Mouse (Mus musculus) testis, adult 2 months (tissue): ENCODE data around the gene Bckdk. TPM values are rescaled to one million over a fixed set of nuclear protein-coding genes. Genes with fewer than 3 reads are reported as not detected.

Source experiments
- H3K27ac ChIP-seq: fragments of 200-500 bp; 2 replicates; pipeline ENCODE4 v1.5.1; 2012; ENCODE audit warnings: low read depth, low read length; ENCODE audit not compliant: control insufficient read depth, insufficient read depth
- H3K27me3 ChIP-seq: fragments of 200-500 bp; 2 replicates; pipeline ENCODE4 v1.6.1; 2012; ENCODE audit warnings: mild to moderate bottlenecking, low read length, moderate library complexity; ENCODE audit not compliant: control insufficient read depth, insufficient read depth
- H3K36me3 ChIP-seq: fragments of 200-500 bp; 2 replicates; pipeline ENCODE4 v1.6.1; 2012; ENCODE audit warnings: mild to moderate bottlenecking, low read length; ENCODE audit not compliant: control insufficient read depth, insufficient read depth
- H3K4me1 ChIP-seq: fragments of 200-500 bp; 2 replicates; pipeline ENCODE4 v1.6.1; 2012; ENCODE audit warnings: low read length; ENCODE audit not compliant: control insufficient read depth, insufficient read depth
- H3K4me3 ChIP-seq: fragments of 200-500 bp; 2 replicates; pipeline ENCODE4 v1.5.1; 2012; ENCODE audit warnings: low read depth, mild to moderate bottlenecking, low read length, moderate library complexity, mixed read lengths; ENCODE audit not compliant: control insufficient read depth
- CTCF ChIP-seq: fragments of 200-500 bp; IDR thresholded peaks from 2 replicates; pipeline ENCODE4 v1.5.1; 2012; ENCODE audit warnings: low read depth, mild to moderate bottlenecking, inconsistent platforms, low read length, moderate library complexity; ENCODE audit not compliant: control insufficient read depth, insufficient read depth, insufficient replicate concordance
- POLR2A ChIP-seq: fragments of 200-500 bp; IDR thresholded peaks from 2 replicates; pipeline ENCODE4 v1.6.1; 2012; ENCODE audit warnings: low read depth, mild to moderate bottlenecking, inconsistent platforms, low read length, moderate library complexity; ENCODE audit not compliant: control insufficient read depth
- polyA plus RNA-seq: library from polyadenylated mRNA; depleted of rRNA; stranded (reverse); fragments of >200 nt; gene quantifications from 2 replicates; pipeline ENCODE4 v1.2.3, GENCODE M21; 2012; rRNA removed

The Bckdk gene
- polyA plus RNA-seq, 1 experiment, result 7.9 TPM

GRCm38 (mm10) chr7:127946470-127947023 is 42.7 kb downstream of the Bckdk start, which contains the start of gene Prss36:
Gene Prss36, minus strand, starts transcription at chr7:127946725.
- H3K36me3 ChIP-seq, result no peaks in the 10 kb centered on the region
- no peaks in the 10 kb centered on the region for H3K27me3 ChIP-seq
- H3K4me1 ChIP-seq, result peaks cover 9% of the 10 kb centered on the region
- TF ChIP-seq CTCF (no peak), POLR2A (no peak)
- no peak within 1 kb of the TSS for H3K4me3 ChIP-seq
- H3K27ac ChIP-seq, result no peak within 1 kb of the TSS

DNA sequence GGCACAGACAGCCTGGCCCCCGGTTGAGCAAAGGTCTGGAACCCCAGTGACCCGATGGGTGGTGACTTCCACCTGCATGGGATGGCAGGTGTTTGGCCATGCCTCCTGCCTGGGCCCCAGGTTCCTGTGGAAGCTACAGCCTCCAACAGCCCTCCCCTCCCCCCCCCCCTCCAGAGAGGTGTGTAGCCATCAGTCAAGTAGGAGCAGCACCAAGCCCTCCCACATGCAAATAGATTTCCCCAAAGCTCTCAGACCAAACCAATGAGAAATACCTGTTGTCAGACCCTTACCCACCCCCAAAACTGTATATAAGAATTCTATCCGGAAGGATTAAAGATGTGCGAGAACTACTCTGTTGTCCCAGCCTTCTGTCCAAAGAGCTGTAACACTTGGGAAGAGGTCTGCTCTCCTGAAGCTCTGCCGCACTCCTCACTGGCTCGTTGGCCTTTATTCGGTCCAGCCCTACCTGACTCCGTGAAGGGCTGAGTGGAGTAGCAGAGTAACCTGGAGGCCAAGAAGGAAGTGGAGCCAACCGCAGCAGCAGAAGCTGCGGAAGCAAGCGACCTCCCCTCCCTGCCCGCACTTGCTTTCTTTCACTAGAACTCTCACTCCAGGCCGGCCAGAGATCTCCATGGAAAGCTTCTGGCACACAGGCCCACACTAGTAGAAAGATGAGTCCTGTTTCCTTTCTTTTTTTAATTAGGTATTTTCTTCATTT is 49.1 kb downstream of the Bckdk start:
- TF ChIP-seq CTCF, result no peak
- TF ChIP-seq POLR2A, result no peak
- Histone ChIP-seq H3K27me3 (no peaks in the 10 kb centered on the region), H3K4me1 (0 out of 2 replicates have a peak, but pooled peaks cover 2% of the 10 kb centered on the region), H3K27ac (no peak overlapping the region), H3K36me3 (no peaks in the 10 kb centered on the region), H3K4me3 (no peak overlapping the region; the same call in 1 of the 2 replicates)

- TF ChIP-seq CTCF (no peak), POLR2A (no peak)
- H3K4me1 ChIP-seq, result no peaks in the 10 kb centered on the region
- no peak overlapping the region for H3K4me3 ChIP-seq
- no peaks in the 10 kb centered on the region for H3K36me3 ChIP-seq
- no peaks in the 10 kb centered on the region for H3K27me3 ChIP-seq
- H3K27ac ChIP-seq, result no peak overlapping the region
These were observed 55.5 kb downstream of the Bckdk start for GRCm38 (mm10) chr7:127959364-127959763.

Other genes with a start within 250 kb of the Bckdk start
- 69.0 and 79.6 TPM in 2 replicates for gene Bcl7c, start 195.1 kb upstream of the Bckdk start, polyA plus RNA-seq
- gene Ctf1, start 191.3 kb upstream of the Bckdk start, polyA plus RNA-seq, result 4.7 and 5.1 TPM in 2 replicates
- 0.07 TPM in 1 of 2 replicates, not detected in the other for gene Ctf2, start 171.9 kb upstream of the Bckdk start, polyA plus RNA-seq
- gene Fbxl19, start 159.5 kb upstream of the Bckdk start, polyA plus RNA-seq, result 36.9 and 37.2 TPM in 2 replicates
- 13.8 and 13.9 TPM in 2 replicates for gene Orai3, start 134.3 kb upstream of the Bckdk start, polyA plus RNA-seq
- gene Setd1a, start 127.4 kb upstream of the Bckdk start, polyA plus RNA-seq, result 15.9 and 18.2 TPM in 2 replicates
- not detected in 2 replicates for gene Gm49388, start 118.5 kb upstream of the Bckdk start, polyA plus RNA-seq
- gene Hsd3b7, start 103.5 kb upstream of the Bckdk start, polyA plus RNA-seq, result 6.1 and 7.1 TPM in 2 replicates
- 18.3 and 19.4 TPM in 2 replicates for gene Stx4a, start 79.8 kb upstream of the Bckdk start, polyA plus RNA-seq
- gene Stx1b, start 79.5 kb upstream of the Bckdk start, polyA plus RNA-seq, result 2.2 and 2.4 TPM in 2 replicates
- 57.9 and 60.3 TPM in 2 replicates for gene Zfp646, start 27.9 kb upstream of the Bckdk start, polyA plus RNA-seq
- 3.2 TPM in 2 replicates for gene Zfp668, start 27.3 kb upstream of the Bckdk start, polyA plus RNA-seq
- gene Prss53, start 13.1 kb upstream of the Bckdk start, polyA plus RNA-seq, result 0.76 and 0.88 TPM in 2 replicates
- not detected in 2 replicates for gene Gm21974, start 8.6 kb upstream of the Bckdk start, polyA plus RNA-seq
- 29.3 and 39.0 TPM in 2 replicates for gene Vkorc1, start 8.5 kb upstream of the Bckdk start, polyA plus RNA-seq
- 98.4 and 105 TPM in 2 replicates for gene Kat8, start 8.4 kb downstream of the Bckdk start, polyA plus RNA-seq
- gene Prss8, start 26.0 kb downstream of the Bckdk start, polyA plus RNA-seq, result 0.26 and 4.0 TPM in 2 replicates
- gene Prss36, start 42.6 kb downstream of the Bckdk start, polyA plus RNA-seq, result 5.9 and 6.3 TPM in 2 replicates
- 271 and 306 TPM in 2 replicates for gene Fus, start 63.4 kb downstream of the Bckdk start, polyA plus RNA-seq
- gene Pycard, start 89.8 kb downstream of the Bckdk start, polyA plus RNA-seq, result 2.9 and 3.1 TPM in 2 replicates
- 0.25 and 0.32 TPM in 2 replicates for gene Trim72, start 99.9 kb downstream of the Bckdk start, polyA plus RNA-seq
- 0.25 and 0.55 TPM in 2 replicates for gene Itgam, start 158.6 kb downstream of the Bckdk start, polyA plus RNA-seq
- gene Gm49368, start 158.6 kb downstream of the Bckdk start, polyA plus RNA-seq, result not detected in 2 replicates
- gene Itgax, start 225.5 kb downstream of the Bckdk start, polyA plus RNA-seq, result 0.16 and 0.24 TPM in 2 replicates